Mouse (Mus musculus): ENCODE data around the gene Sbno2.
A peak's percentile ranks its signal among the peaks of the same experiment; 100 is the strongest.

Gene Sbno2

DNA sequence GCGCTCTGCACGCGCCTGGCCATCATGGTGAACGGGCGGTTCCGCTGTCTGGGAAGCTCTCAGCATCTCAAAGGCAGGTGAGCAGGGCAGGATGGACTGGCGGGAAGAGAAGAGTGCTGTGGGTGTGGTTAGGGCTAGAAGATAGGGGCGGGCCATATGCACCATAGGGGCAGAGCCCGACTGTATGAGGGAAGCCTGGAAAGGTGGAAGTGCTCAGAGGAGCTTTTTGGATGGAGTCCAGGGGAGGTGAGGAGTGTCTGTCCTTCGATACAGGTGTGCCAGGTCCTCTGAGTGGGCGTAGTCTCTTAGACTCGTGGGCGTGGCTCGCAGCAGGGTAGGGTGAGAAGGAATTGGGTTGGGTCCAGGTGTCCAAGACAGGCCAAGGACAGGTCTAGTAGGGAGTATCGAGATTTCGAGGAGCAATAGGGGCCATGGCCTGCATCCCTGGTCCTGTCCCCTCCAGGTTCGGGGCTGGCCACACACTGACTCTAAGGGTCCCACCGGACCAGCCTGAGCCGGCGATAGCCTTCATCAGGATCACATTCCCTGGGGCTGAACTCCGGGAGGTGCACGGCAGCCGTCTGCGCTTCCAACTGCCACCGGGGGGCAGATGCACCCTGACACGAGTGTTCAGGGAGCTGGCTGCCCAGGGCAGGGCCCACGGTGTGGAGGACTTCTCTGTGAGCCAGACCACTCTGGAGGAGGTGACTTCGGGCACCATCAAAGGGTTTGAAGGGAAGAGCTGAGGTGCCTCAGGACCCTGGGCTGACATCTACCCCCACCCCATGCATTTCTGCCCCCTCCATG, 90.7 kb downstream of the Sbno2 start:
- DNase-seq = peak; percentile 49 to 58

DNA sequence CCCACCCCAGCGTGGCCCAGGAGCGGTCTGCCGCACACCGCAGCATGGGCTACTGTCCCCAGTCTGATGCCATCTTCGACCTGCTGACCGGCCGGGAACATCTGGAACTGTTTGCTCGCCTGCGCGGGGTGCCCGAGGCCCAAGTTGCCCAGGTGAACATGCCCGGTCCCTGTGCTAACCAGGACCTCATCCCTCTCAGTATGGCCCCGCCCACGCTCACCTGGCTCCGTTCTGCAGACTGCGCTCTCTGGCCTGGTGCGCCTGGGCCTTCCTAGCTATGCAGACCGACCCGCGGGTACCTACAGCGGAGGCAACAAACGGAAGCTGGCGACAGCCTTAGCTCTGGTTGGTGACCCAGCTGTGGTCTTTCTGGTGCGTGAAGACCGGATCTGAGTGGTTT, 91.8 kb downstream of the Sbno2 start:
- DNase-seq = no peak

DNA sequence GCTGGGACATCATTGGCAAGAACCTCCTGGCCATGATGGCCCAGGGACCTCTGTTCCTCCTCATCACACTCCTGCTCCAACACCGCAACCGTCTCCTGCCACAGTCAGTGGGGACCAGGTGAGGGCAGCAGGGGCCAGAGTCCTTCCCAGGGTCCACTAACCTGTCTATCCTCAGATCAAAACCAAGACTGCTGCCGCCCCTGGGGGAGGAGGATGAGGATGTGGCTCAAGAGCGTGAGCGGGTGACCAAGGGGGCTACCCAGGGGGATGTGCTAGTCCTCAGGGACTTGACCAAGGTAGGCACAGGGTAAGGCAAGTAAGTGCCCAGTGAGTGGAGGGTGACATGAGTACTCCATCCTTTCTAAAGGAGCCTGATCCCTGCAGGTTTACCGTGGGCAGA, 93.6 kb downstream of the Sbno2 start:
- no peak for DNase-seq

Measured in spleen, adult 18-20 months (tissue).